Mouse (Mus musculus): ENCODE measurements around the gene B3gat1. TPM values are rescaled to one million over a fixed set of nuclear protein-coding genes. Genes with fewer than 3 reads are reported as not detected.

The B3gat1 gene
- polyA plus RNA-seq, 1 experiment from 2014 or later = 63.4 TPM

GRCm38 (mm10) chr9:26760081-26760480 is 26.6 kb downstream of the B3gat1 start:
- Histone ChIP-seq H3K27ac (ENCODE audit: low read depth, low read length) (no peak overlapping the region), H3K4me1 (ENCODE audit: control insufficient read depth, insufficient read depth, low read length) (no peaks in the 10 kb centered on the region), H3K36me3 (ENCODE audit: control insufficient read depth, insufficient read depth, low read length) (peaks cover 21% of the 10 kb centered on the region; the same call in 1 of the 2 replicates), H3K4me3 (ENCODE audit: low read depth, low read length) (no peak overlapping the region), H3K27me3 (ENCODE audit: control insufficient read depth, insufficient read depth, low read length) (no peaks in the 10 kb centered on the region), H3K9ac (replicated peaks; ENCODE audit: low read depth, low read length) (no peak overlapping the region), H3K4me2 (ENCODE audit: low read depth, low read length) (no peak overlapping the region), H3K9me3 (ENCODE audit: control insufficient read depth, low read length) (no peaks in the 10 kb centered on the region)
- 30% methylated on average over 9 of the region's 9 CpGs for WGBS
- peak; percentile 78 for ATAC-seq (ENCODE audit: low read depth)

- 50% methylated on average over 5 of the region's 5 CpGs for WGBS
- ATAC-seq (ENCODE audit: low read depth) = no peak
- no peak overlapping the region for H3K4me3 ChIP-seq (ENCODE audit: low read depth, low read length)
- no peak overlapping the region for H3K27ac ChIP-seq (ENCODE audit: low read depth, low read length)
- H3K27me3 ChIP-seq (ENCODE audit: control insufficient read depth, insufficient read depth, low read length) = no peaks in the 10 kb centered on the region
- H3K4me1 ChIP-seq (ENCODE audit: control insufficient read depth, insufficient read depth, low read length) = no peaks in the 10 kb centered on the region
- peaks cover 20% of the 10 kb centered on the region; the same call in 1 of the 2 replicates for H3K36me3 ChIP-seq (ENCODE audit: control insufficient read depth, insufficient read depth, low read length)
- no peak overlapping the region for H3K9ac ChIP-seq (replicated peaks; ENCODE audit: low read depth, low read length)
- H3K9me3 ChIP-seq (ENCODE audit: control insufficient read depth, low read length) = no peaks in the 10 kb centered on the region
- H3K4me2 ChIP-seq (ENCODE audit: low read depth, low read length) = no peak overlapping the region
Observed at GRCm38 (mm10) chr9:26760576-26760975, 27.0 kb downstream of the B3gat1 start.

DNA sequence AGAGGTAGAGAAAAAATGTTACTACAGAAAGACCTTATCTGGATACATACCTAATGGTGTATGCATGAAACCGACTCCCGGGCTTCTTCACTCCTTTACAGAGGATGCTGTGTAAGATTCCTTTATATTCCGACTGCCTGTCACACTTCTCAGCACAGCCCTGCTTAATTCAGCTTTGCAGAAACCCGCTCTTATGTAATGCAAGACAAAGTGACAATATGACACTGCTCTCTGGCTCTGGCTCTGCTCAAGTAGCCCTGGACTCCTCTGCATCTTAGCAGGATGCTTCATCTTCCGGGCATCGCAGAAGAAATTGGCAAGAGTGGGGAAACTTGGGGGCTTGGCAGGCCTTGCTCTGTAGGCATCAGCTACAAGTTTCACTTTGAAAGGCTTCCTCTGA is 28.9 kb downstream of the B3gat1 start:
- WGBS = 89% methylated on average over 6 of the region's 6 CpGs
- no peak overlapping the region for H3K4me2 ChIP-seq (ENCODE audit: low read depth, low read length)
- no peaks in the 10 kb centered on the region for H3K27me3 ChIP-seq (ENCODE audit: control insufficient read depth, insufficient read depth, low read length)
- H3K27ac ChIP-seq (ENCODE audit: low read depth, low read length) = no peak overlapping the region
- no peaks in the 10 kb centered on the region for H3K9me3 ChIP-seq (ENCODE audit: control insufficient read depth, low read length)
- H3K36me3 ChIP-seq (ENCODE audit: control insufficient read depth, insufficient read depth, low read length) = peaks cover 6% of the 10 kb centered on the region; the same call in 1 of the 2 replicates
- no peak for ATAC-seq (ENCODE audit: low read depth)
- H3K9ac ChIP-seq (replicated peaks; ENCODE audit: low read depth, low read length) = no peak overlapping the region
- no peak overlapping the region for H3K4me3 ChIP-seq (ENCODE audit: low read depth, low read length)
- no peaks in the 10 kb centered on the region for H3K4me1 ChIP-seq (ENCODE audit: control insufficient read depth, insufficient read depth, low read length)

GRCm38 (mm10) chr9:26768181-26768580 is 34.7 kb downstream of the B3gat1 start:
- Histone ChIP-seq H3K9ac (replicated peaks; ENCODE audit: low read depth, low read length) (no peak overlapping the region), H3K27me3 (ENCODE audit: control insufficient read depth, insufficient read depth, low read length) (no peaks in the 10 kb centered on the region), H3K27ac (ENCODE audit: low read depth, low read length) (no peak overlapping the region), H3K4me1 (ENCODE audit: control insufficient read depth, insufficient read depth, low read length) (no peaks in the 10 kb centered on the region), H3K9me3 (ENCODE audit: control insufficient read depth, low read length) (no peaks in the 10 kb centered on the region), H3K4me2 (ENCODE audit: low read depth, low read length) (no peak overlapping the region), H3K4me3 (ENCODE audit: low read depth, low read length) (no peak overlapping the region), H3K36me3 (ENCODE audit: control insufficient read depth, insufficient read depth, low read length) (no peaks in the 10 kb centered on the region; the same call in 1 of the 2 replicates)
- 90% methylated on average over 3 of the region's 3 CpGs for WGBS
- ATAC-seq (ENCODE audit: low read depth) = no peak

DNA sequence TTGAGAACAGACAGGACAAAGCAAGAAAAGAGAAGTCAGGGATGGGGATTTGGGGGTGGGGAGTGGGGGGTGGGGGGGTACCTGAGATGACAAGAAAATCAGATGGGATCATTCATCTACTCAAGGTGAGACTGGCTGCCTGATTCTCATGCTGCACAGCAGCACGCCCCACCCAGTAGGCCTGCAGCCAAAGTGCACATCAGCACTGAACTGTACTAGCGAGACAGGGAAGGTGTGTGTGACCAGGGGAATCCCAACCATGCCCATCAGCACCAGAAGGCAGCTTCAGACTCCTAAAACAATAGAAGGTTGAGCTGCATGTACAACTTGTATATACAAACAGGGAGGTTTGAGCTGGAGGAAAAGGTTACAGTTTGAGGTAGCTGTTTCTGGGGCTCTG is 42.2 kb downstream of the B3gat1 start:
- 82% methylated on average over 2 of the region's 2 CpGs for WGBS
- Histone ChIP-seq H3K36me3 (ENCODE audit: control insufficient read depth, insufficient read depth, low read length) (no peaks in the 10 kb centered on the region), H3K4me2 (ENCODE audit: low read depth, low read length) (no peak overlapping the region), H3K27me3 (ENCODE audit: control insufficient read depth, insufficient read depth, low read length) (no peaks in the 10 kb centered on the region), H3K4me3 (ENCODE audit: low read depth, low read length) (no peak overlapping the region), H3K9ac (replicated peaks; ENCODE audit: low read depth, low read length) (no peak overlapping the region), H3K9me3 (ENCODE audit: control insufficient read depth, low read length) (no peaks in the 10 kb centered on the region), H3K4me1 (ENCODE audit: control insufficient read depth, insufficient read depth, low read length) (no peaks in the 10 kb centered on the region), H3K27ac (ENCODE audit: low read depth, low read length) (no peak overlapping the region)
- 0 out of 2 replicates have a peak, but pooled peaks have one; percentile 35 for ATAC-seq (ENCODE audit: low read depth)

DNA sequence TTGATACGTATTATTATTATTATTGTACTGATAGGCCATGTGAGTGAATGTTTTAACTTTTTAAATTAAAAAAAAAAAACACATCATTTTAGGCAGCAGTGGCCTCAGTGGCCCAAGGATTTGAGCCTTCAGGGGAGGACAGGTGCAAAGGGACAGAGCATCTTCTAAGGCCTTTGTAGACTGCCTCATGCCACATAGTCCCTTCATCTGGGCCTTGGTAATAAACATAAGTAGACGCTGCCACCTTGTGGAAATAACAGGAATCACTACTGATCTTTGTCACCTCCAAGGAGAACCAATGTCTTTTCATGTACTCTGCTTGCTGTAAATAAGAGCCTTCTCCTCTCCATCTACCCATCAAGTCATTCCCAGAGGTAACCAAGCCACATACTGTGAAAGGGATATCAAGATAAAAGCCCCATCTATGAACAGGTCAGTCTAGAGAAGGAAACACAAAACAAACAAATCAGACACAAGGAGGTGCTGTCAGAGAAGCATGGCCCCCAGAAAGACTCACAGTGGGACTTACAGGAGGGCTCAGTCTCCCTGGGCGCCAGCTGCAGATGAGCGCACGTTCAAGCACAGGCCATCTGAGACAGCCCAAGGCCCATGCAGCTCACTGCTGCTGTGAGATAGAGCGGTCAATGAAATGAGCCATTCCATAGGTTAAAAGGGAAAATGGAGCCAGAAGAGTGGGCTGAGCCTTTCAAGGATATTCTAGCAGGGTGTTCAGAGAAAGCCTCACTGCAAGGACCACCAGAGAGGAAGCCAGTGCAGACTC is 42.8 kb downstream of the B3gat1 start:
- no peak overlapping the region for H3K9ac ChIP-seq (replicated peaks; ENCODE audit: low read depth, low read length)
- ATAC-seq (ENCODE audit: low read depth) = peak; percentile 82
- 64% methylated on average over 6 of the region's 6 CpGs for WGBS
- no peaks in the 10 kb centered on the region for H3K4me1 ChIP-seq (ENCODE audit: control insufficient read depth, insufficient read depth, low read length)
- no peaks in the 10 kb centered on the region for H3K36me3 ChIP-seq (ENCODE audit: control insufficient read depth, insufficient read depth, low read length)
- no peak overlapping the region for H3K4me3 ChIP-seq (ENCODE audit: low read depth, low read length)
- H3K9me3 ChIP-seq (ENCODE audit: control insufficient read depth, low read length) = no peaks in the 10 kb centered on the region
- H3K27ac ChIP-seq (ENCODE audit: low read depth, low read length) = no peak overlapping the region
- H3K4me2 ChIP-seq (ENCODE audit: low read depth, low read length) = no peak overlapping the region
- H3K27me3 ChIP-seq (ENCODE audit: control insufficient read depth, insufficient read depth, low read length) = no peaks in the 10 kb centered on the region

- WGBS = 89% methylated on average over 7 of the region's 7 CpGs
- Histone ChIP-seq H3K9me3 (ENCODE audit: control insufficient read depth, low read length) (no peaks in the 10 kb centered on the region), H3K36me3 (ENCODE audit: control insufficient read depth, insufficient read depth, low read length) (no peaks in the 10 kb centered on the region), H3K27ac (ENCODE audit: low read depth, low read length) (no peak overlapping the region), H3K4me3 (ENCODE audit: low read depth, low read length) (no peak overlapping the region), H3K4me1 (ENCODE audit: control insufficient read depth, insufficient read depth, low read length) (no peaks in the 10 kb centered on the region), H3K9ac (replicated peaks; ENCODE audit: low read depth, low read length) (no peak overlapping the region), H3K27me3 (ENCODE audit: control insufficient read depth, insufficient read depth, low read length) (no peaks in the 10 kb centered on the region), H3K4me2 (ENCODE audit: low read depth, low read length) (no peak overlapping the region)
- no peak for ATAC-seq (ENCODE audit: low read depth)
Observed at GRCm38 (mm10) chr9:26778421-26778820, 44.9 kb downstream of the B3gat1 start.

DNA sequence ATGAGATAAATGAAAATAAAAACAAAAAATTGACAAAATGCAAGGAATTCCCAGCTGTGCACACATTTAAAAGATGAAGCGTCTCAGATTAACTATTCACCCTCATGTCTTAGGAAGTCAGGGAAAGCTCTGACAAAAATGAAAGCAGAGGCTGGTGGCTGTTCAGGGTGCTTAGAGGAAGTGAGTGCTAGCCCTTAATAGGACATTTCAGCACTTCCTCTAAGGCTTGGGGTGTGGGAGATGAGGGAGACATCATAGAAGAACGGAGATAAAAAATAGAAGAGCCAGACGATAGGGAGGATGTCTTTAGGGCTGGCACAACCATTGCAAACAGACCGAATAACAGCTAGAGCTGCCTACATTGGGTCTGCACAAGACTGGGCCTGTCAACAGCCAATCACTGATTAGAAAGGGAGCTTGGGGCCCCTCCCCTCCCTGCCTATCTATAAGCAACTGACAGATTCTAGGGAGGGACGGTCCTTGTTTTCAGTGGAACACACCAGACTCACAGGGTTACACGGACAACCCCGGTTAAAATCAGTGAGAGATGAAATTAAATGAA is 50.0 kb downstream of the B3gat1 start:
- no peak overlapping the region for H3K27ac ChIP-seq (ENCODE audit: low read depth, low read length)

DNA sequence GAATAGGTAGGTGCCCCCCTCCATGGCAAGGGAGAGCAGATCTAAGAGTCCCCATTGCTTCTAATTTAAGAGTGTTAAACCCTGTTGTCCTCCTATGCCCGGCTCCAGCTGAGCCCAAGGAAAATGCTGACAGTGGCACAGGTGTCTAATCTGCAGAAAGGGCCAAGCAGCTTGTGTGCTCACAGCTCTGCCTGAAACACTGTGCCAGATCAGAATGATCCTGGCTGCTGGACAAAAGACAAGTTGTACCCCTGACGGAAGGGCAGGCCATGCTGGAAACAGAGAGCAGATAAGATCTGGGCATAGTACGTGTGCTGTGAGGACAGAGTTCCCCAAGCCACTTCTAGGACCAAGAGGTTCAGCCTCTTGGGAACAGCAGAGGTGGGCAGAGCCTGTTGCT is 59.3 kb downstream of the B3gat1 start:
- peak; percentile 44; the same call in 1 of the 2 replicates for ATAC-seq (ENCODE audit: low read depth)
- H3K4me2 ChIP-seq (ENCODE audit: low read depth, low read length) = no peak overlapping the region
- H3K27me3 ChIP-seq (ENCODE audit: control insufficient read depth, insufficient read depth, low read length) = no peaks in the 10 kb centered on the region
- H3K4me3 ChIP-seq (ENCODE audit: low read depth, low read length) = no peak overlapping the region
- H3K4me1 ChIP-seq (ENCODE audit: control insufficient read depth, insufficient read depth, low read length) = no peaks in the 10 kb centered on the region
- H3K9ac ChIP-seq (replicated peaks; ENCODE audit: low read depth, low read length) = no peak overlapping the region
- H3K36me3 ChIP-seq (ENCODE audit: control insufficient read depth, insufficient read depth, low read length) = no peaks in the 10 kb centered on the region
- WGBS = 84% methylated on average over 3 of the region's 3 CpGs
- H3K27ac ChIP-seq (ENCODE audit: low read depth, low read length) = no peak overlapping the region
- no peaks in the 10 kb centered on the region for H3K9me3 ChIP-seq (ENCODE audit: control insufficient read depth, low read length)

More for the DNA sequence above, 50.0 kb downstream of the B3gat1 start:
- ATAC-seq (ENCODE audit: low read depth) = peak; percentile 86
- Histone ChIP-seq H3K4me1 (ENCODE audit: control insufficient read depth, insufficient read depth, low read length) (no peaks in the 10 kb centered on the region), H3K4me2 (ENCODE audit: low read depth, low read length) (no peak overlapping the region), H3K27me3 (ENCODE audit: control insufficient read depth, insufficient read depth, low read length) (no peaks in the 10 kb centered on the region), H3K9me3 (ENCODE audit: control insufficient read depth, low read length) (no peaks in the 10 kb centered on the region), H3K9ac (replicated peaks; ENCODE audit: low read depth, low read length) (no peak overlapping the region), H3K4me3 (ENCODE audit: low read depth, low read length) (no peak overlapping the region), H3K36me3 (ENCODE audit: control insufficient read depth, insufficient read depth, low read length) (no peaks in the 10 kb centered on the region)
- 63% methylated on average over 7 of the region's 7 CpGs for WGBS

Measured in neural tube, embryonic 14.5 days (tissue).